Mouse (Mus musculus) WW6 (cell line): ENCODE measurements around the gene Sap30l.
"Not testable (repeated sequence)": the region's sequence is repeated elsewhere in the genome, so short reads cannot be mapped to it uniquely, and the experiment has no call there.

ENCODE experiments used
- DNase-seq: peaks from one replicate; pipeline ENCODE4 v3.0.0-alpha.2; 2013; ENCODE audit warnings: low read depth, low spot score

Gene Sap30l

GRCm38 (mm10) chr11:57831281-57831781 lies 29.9 kb downstream of the Sap30l start:
- no peak for DNase-seq

- no peak for DNase-seq
Measured at GRCm38 (mm10) chr11:57831861-57832260, 30.4 kb downstream of the Sap30l start.

DNA sequence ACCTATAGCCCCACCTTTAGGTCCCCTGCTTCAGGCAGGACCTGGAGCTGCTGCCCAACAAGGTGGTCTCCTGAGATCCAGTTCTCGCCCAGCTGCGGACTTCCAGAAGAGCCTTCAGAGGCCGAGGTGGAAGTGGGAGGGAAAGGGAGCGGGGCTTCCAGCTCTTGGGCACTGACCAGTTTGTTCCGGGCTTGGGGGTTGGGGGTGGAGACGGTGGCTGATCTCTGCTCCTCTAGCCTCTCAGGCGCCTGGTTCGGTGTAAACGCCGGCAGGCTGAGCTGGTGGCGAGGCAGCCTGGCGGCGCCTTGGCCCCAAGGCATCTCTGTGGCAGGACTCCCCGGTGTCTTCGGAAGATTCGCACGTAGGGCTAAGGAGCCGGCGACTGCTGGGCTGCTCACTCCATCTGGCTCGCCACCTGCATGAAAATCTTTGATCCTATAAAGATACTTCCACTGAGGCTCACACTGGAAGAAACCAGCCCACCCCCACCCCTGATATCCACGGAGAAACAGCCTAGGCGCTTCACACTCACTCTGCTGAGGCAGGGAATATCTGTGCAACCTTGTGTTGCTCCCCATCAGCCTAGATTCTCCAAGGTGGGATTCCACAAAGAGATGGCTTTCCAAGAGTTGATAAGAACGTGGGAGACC lies 31.2 kb downstream of the Sap30l start, which contains the start of gene Hand1:
Gene Hand1 (minus strand): TSS at position 267 of the 650 bp plus-strand sequence.
- DNase-seq, result no peak

DNA sequence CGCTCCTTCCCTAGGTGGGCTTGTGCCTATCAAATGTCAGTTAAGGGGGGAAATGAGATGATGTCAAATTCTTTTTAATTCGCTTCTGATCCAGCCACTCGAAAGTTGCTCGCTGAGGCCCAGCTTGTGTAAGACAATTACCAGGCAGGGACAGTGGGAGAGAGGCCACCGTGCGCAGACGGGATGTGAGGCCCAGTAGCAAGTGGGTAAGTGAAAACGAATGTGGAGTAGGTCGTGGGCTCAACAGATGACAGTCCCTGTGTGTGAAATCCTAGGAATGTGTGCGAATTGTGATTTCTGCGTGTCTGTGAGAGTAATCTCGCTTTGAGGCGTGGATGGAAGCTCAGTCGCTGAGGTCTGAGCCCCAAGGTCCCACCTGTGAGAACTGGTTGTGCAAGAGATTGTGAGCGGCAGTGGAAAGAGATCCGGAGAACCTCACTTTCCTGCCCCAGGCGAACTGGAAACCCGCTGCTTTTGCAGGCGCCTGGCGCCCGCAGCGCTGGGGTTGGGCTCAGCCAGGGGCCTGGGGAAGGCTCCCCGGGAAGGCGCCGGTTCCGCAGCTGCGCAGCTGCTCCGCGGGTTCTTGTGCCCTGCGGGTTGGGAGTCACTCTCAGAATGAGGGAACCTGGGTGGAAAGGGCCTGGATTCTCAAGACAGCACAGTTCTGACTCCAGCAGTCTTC lies 32.0 kb downstream of the Sap30l start:
- DNase-seq, result no peak

DNA sequence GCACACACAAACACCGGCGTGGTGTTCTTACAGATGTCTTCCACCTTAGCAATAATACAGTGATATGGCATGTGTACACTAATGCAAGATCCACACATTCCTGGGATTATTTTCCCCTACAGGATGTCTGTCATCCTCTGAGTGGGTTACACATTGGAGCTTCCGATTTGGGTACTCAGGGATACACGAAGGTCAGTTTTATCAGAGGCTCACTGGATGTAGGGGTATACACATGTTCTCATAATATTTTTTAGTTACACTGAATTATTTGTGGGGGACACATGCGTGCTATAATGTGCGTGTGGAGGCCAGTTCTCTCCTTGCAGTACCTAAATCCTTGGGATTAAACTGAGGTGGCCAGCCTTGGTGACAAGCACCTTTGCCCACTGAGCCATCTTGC lies 32.6 kb downstream of the Sap30l start:
- no peak for DNase-seq

- no peak for DNase-seq
Measured at GRCm38 (mm10) chr11:57835331-57835730, 33.9 kb downstream of the Sap30l start.

DNA sequence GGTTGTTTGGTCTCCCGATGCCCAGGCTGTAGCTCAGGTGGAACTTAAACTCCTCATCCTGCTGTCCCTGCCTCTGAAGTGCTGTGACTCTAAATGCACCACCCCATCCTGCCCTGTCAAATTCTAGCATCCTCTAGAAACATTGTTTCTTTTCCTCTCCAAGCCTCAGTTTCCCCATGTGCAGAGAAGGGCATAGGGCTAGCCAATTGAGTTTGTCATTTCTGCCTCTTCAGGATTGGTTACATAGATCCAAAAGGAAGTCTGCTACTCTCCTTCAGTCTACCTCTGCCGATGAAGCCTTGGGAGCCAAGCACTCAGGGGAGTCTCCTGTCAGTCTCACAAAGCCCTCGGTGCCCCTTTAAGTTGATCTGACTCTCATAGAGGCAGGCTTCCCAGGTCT lies 34.5 kb downstream of the Sap30l start:
- no peak for DNase-seq

DNA sequence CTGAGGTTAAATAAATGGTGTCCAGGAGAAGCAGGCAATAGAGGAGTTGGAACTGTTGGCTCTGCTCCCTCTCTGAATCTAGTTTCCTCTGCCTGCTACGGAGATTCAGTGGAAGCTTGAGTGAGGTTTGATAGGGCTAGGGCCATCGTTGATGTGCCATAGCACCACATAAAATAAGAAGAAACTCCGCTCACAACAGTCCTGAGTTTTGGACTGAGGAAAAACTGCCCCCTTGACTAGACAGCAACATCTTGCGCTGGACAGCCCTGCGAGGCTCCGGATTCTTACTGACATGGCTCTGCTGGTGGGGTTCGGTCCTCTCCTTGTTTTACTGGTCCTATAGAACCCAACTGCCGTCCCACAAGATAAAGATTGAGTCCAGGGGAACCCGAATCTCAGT lies 35.0 kb downstream of the Sap30l start:
- DNase-seq, result no peak

DNA sequence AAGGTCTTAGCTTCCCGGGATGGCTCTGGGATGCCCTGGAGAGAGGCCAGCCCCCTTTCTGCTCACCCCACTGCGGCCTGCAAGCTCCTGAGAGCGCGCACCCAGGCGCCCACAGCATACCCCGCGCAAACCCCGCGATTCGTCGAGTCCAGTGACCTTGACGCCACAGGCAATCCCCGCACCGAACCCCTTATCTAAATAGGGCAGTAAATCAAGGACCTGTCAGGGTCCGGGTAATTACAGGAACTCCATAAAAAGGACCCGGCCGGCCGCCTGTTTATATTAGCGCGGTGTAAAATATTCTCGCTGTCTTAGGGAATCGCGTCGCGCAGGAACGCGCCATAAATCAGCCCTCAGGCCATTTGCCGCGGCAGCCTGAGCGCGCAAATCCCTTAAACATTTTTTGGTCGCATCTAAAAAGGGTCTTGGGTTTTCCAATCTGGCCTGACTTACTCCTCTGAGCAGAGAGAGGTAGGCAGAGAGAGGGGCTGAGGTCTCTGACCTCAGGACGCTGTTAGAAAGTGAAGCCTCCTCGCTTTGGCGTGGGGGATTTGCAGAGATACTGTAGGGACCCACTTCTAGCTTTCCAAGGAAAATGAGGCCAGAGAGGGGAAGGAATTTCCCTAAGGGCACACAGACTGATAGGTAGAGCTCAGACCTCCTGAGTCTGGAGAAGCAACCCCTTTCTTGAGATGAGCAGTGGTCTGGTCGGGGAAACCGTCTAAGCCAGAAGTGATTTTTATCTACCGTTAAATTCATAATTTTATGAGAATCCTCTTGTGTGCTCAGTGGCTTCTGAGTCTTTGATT lies 35.6 kb downstream of the Sap30l start:
- no peak for DNase-seq

DNA sequence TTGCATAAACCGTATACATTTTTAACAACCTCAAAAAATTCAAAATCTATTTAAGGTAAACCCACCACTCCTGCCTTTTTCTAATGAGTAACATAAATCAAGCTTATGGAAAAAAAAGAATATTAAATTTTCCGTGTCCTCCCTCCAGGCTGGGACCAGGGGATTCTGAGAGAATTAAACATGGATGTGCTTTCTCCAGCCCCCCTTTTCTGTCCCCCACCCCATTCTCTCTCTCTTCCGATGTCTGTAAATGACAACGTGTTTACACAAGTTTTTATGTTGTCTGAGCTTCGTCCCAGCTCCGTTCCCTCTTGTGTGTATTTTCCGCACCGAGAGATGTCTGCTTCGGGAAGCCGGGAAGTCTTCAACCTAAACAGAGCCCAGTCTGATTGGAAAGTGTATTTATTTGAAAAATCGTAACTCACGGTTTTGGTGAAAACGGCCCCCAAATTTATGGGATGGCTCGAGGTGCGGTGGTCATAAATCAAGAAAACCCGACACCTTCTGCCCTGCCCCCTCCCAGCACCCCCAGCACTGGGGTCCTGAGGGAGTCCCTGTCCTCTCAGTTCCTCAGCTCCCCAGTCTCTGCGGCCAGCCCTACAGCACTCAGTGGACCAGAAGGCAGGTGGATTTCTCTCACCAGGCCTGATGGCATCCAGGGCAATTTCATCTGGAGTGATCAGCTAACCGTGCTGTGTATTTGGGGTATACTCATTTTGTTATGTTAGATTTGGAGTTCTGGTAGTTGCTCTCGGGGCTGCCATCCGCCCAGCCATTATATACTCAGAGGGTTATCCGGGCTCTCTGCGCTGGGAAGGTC lies 36.6 kb downstream of the Sap30l start:
- DNase-seq, result no peak

DNA sequence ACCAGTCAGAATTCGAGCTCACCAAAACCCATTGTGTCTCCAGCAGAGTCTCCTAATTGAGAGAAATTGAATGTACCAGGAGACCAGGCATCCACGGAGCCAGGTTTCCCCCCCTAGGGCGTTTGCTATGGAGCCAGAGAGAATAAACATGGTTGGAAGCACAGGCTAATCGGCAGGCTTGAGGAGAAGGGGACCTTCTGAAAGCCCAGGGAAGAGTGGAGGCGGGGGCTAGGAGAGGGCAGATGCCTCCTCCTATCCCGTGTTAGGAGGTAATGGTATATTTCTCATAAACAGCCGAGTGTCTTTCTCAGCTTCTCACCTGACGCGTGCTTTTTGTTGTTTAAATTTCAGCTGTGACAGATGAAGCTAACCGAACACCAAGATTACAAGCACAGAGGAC lies 39.5 kb downstream of the Sap30l start:
- DNase-seq, result no peak

DNA sequence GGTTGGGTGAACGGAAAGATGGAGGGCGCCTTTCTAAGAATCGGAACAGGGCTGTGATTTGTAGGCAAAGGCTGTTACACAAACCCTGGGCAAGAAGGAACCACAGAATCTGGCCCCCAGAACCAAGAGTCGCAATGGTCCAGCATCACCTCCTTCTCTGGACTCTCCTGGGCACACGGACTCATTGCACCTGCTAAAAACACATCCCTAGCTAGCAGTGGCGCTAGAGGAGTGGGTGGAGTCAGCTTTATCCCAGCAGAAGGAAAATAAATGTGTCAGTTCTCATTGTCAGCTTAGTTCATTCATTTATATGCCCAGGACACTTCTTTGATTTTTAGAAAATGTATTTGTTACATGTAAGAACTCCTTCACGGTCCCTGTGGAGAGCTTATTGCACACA lies 40.0 kb downstream of the Sap30l start:
- no peak for DNase-seq

DNA sequence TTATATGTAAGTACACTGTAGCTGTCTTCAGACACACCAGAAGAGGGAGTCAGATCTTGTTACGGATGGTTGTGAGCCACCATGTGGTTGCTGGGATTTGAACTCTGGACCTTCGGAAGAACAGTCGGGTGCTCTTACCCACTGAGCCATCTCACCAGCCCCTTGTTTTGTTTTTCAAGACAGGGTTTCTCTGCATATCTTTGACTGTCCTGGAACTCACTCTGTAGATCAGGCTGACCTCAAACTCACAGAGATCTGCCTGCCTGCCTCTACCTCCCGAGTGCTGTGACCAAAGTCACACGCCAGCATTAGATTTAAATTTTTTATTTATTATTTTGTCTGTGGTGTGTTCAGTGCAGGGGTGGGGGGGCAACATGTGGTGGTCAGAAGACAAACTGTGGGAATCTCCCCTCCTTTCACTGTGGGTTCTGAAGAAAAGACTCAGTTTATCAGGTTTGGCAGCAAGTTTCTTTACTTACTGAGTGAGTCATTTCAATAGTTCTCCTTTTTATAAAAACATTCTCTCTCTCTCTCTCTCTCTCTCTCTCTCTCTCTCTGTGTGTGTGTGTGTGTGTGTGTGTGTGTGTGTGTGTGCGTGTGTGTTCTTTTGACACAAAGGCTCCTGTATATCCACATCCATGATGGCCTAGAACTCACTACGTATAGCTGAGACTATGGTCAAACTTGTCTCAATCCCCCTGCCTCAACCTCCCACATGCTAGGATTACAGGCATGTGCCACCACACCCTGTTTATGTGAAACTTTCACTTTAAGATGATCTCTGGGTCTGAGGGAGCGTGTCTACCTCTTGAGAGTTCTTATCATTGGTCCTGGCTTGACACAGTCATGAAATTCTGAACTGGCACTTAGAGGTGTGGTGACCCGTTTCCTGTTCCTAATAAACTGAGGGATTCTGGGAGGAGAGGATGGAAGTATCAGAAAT lies 45.3 kb downstream of the Sap30l start:
- DNase-seq, result not testable (repeated sequence)

DNA sequence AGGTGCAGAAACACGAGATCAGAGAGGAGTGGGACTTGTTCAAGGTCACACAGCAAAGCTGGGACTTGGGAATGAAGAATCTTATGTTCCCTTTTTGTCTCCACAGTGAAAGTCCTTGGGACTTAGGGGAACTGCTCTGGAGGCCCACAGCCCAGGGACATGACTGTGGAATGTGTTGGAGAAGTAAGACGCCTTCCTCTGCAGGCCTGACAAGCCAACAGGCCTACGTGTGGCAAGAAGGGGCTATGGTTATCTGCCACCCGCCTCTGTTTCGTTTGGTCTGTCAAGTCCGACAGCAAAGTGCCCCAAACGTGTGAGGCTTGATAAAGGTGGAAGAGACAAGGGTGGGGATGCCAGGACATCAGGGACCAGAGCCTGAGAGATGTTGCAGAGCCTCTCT lies 46.0 kb downstream of the Sap30l start:
- no peak for DNase-seq

GRCm38 (mm10) chr11:57850298-57850697 lies 48.9 kb downstream of the Sap30l start:
- DNase-seq, result no peak

DNA sequence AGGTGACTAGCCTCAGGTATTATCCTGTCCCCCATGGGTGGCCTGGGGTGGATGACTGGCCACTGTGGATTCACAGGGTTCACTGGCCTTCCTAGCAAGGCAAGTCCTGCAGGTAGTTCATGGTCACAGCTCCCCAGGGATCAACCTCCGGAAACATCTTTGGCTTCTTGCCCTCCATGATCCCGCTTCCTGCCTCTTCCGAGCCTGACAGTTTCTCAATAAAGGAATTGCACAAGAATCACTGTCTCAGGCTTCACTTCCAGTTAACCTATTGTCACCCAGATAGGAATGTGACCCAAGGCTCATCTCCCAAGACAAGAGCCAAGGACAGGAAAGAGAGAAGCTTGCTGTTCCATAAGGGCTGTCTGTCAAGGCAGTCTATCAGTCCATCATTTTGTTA lies 49.5 kb downstream of the Sap30l start:
- DNase-seq, result no peak

DNA sequence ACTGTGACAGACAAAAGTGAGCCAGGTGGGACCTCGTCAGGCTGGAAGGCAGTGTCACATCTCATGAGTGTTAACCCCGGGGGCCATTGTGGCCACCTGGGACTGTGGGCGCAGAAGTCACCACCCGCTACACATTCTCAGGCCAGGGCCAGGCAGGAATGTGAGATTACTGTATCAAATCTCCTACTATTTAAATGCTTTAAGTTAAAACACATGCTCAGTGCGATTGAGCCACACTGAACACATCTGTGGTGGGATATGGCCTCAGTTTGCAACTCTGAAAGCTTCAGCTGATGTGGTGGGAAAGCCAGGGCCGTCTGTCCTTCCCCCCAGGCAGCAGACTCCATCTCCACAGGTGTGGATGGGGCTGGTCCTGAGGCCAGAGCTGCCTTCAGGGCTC lies 52.1 kb downstream of the Sap30l start:
- no peak for DNase-seq

DNA sequence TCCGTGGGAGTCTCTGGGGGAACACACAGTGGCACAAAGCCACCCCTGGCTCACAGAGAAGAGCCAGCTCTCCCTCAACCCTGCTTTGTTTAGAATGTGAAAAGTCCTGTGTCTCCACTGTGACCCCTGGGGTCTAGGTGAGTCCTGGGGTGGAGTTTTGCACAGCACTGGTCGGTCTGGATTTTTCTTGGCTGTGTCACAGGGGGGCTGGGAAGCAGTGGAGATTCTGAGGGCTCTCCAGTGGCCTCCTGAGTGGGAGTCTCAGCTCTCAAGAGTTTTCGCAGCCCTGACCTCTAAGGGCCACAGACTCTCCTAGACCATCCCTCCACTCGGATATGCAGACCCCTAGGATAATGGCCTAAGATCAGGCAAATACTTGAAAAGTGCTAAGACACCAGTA lies 56.3 kb downstream of the Sap30l start:
- no peak for DNase-seq
